Mouse (Mus musculus): ENCODE measurements around the gene Sstr4. TPM values are rescaled to one million over a fixed set of nuclear protein-coding genes. Genes with fewer than 3 reads are reported as not detected.
A peak's percentile ranks its signal among the peaks of the same experiment; 100 is the strongest.

Gene Sstr4
- 10 to 100 TPM; 26.8 to 33.4 (median 27.4) TPM for total RNA-seq (2022)

DNA sequence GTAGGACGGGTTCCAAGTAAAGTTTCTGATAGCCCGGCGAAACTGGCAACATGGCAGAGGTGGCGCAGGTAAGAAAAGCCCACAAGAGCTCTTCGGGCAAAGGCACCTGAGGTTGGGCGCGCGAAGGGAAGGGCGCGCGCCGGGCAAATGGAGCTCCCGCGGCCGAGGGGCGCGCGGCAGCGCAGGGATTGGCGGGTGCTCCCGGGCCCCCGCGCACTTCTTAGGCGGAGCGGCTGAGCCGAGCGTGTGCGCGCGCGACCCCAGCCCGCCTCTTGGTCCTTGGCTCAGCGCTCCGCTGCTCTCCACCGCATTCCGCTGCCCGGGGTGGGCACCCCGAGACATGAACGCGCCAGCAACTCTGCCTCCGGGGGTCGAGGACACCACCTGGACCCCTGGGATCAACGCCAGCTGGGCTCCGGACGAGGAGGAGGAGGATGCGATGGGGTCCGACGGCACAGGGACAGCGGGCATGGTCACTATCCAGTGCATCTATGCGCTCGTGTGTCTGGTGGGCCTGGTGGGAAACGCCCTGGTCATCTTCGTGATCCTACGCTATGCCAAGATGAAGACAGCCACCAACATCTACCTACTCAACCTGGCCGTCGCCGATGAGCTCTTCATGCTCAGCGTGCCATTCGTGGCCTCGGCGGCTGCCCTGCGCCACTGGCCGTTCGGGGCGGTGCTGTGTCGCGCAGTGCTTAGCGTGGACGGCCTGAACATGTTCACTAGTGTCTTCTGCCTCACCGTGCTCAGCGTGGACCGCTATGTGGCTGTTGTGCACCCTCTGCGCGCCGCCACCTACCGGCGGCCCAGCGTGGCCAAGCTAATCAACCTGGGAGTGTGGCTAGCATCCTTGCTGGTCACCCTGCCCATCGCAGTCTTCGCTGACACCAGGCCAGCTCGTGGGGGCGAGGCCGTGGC lies at the start of gene Sstr4:
Gene Sstr4, plus strand, starts transcription at position 214 of the 921 bp plus-strand sequence.
- peak; percentile 56 for DNase-seq (ENCODE audit: low spot score in 2 of 2)

DNA sequence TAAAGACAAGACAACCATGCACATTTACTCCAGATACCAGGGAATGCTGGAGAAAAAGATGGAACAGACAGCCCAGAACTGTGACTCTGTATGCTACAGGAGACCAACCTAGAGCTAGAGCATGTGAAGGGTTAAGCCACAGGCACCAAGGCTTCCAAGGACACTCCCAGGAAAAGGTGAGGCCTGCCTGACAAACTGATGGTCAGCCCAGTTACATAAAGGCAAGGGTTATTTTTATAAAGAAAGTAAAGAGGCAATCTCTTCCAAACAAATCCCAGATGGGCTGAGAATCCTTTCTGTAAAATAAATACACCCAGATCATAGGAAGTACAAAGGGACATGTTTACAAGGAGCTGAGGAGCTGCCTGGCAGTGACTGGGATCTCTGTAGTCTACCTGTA lies 49.8 kb upstream of the Sstr4 start:
- DNase-seq (ENCODE audit: low spot score in 2 of 2): no peak

DNA sequence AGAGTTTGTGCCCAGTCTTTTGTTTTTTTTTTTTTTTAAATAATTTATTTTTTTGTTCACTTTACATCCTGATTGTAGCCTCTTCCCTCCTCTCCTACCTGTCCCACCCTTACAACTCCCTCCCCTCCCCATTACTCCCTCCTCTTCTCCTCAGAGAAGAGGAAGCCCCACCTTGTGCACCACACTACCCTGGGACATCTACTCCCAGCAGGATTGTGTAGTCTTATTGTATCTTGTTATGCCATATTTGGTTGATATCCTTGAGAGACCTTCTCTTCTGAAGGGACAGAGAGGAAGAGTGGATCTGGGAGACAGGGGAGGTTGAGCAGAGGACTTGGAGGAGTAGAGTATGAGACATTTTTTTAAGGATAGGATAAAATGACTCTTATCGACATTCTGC lies 48.2 kb upstream of the Sstr4 start:
- no peak for DNase-seq (ENCODE audit: low spot score in 2 of 2)

DNA sequence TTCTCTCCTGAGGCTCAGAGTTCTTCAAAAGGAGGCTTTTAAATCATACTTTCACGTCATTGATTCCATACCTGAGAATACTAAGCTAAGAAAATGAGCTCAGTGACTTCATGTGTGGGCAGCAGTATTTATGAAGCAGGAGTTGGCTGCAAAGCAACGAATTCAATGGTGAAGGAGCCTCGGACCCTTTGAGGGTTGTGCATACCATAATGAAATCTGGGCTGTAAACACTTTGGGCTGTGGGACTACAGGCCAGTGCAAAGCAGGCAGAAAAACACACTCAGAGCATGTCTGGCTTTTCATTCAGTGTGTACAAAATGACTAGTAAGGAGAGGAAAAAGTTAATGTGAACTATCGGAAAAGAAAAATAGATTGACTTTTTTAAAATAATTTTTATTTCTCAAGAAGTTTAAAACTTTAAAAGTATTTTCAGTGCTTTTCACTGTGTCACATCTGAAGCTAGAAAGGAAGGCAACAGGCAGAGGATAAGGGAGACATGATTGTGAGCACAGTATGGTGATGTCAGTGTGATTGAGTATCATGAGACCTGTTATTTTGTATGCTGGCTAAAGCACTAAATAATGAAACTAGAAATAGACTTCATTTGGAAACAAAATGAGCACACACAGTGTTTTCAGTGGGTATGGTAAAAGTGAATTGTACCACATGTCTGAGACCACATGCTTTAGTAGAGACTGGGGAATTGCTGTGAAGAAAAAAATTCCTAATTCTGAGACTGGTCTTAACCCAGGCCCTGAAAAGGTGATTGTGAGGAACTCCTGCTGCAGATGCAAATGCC lies 45.4 kb upstream of the Sstr4 start:
- DNase-seq (ENCODE audit: low spot score in 2 of 2): no peak

DNA sequence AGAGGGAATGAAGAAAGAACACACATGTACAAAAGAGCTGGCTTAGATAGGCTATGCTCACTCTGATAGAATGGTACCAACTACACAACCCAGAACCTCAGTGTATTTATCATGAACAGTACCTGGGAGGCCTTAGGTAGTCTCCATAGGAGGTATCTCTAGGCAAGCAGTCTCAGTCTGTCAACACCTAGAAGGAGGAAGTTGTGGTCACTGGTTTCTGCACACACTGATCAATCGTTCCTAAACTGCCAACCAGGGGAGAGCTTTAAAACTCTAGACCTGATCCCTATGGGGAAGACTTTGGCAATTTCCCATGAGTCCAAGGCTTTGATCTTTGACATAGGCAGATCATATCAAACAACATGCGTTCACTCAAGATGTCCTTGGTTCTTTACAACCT lies 44.7 kb upstream of the Sstr4 start:
- DNase-seq (ENCODE audit: low spot score in 2 of 2): no peak

DNA sequence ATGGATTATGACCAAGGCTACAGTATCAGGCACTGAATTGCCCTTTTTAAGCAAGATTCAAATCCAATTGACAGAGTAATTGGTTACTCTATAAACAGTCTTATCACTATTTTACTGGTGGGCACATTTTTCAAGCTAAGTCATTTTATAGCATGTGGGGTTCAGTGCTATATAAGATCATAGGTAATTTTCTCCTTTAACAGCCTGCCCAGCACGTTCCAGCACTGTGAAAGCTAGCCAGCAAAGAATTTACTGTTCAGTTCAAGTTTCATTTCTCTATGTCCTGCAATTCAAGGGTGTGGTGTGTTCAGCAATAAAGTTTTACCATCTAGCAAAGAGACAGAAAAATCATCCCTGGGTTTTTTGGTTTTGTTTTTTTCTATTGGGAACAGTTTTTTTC lies 42.5 kb upstream of the Sstr4 start:
- DNase-seq (ENCODE audit: low spot score in 2 of 2): no peak

DNA sequence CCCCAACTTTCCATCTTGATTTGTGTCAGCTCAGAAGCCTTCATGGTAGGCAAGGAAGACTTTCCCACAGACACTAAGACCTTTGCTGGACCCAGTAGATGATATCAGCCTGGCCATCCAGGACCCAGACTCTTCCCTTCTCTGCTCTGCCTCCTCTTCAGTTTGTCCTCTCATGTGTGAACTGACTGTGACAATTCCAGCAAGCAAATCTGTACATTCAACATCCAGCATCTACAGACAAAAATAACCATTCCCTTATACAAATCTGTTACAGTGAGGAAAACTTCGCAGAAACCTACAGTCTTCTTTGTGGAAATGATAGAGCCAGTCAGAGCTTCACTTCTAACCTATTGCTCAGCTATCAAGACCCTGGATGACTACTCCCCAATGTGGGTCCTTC lies 38.0 kb upstream of the Sstr4 start:
- no peak for DNase-seq (ENCODE audit: low spot score in 2 of 2)

DNA sequence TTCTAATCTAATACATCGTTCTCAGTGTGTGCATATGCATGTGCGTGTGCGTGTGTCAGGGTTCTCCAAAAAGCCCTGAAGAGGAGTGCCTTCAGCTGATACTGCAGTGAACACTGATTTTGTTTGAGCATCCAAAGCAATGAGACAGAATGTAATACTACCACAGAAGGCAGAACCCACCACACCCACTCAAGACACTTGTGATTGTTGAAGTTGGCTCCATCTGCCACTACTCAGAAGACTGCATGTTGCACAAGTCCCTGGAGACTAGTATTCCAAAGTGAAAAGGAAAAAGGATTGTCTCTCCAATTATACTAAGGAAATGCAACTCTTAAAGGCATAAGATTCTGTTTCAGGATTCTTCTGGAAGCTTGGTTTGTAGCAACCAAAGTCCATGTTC lies 30.6 kb upstream of the Sstr4 start:
- peak in 1 of 2 experiments; percentile 59 for DNase-seq (ENCODE audit: low spot score in 2 of 2)

DNA sequence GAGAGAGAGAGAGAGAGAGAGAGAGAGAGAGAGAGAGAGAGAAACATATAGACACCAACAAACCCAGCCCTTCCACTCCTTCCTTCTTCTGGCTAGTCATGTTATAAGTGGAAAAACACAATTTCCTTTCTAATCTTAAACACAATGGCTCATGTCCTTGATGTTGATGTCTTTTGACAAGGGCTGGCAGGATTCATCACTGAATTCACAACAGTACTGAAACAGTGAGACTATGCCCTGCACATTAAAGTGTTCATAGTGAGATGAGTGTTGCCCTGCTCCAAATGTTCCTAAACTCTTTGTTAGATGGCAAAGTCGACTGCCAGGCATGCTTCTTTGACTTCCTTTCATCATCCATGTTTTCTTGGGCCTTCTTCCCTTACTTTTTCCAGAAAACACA lies 29.9 kb upstream of the Sstr4 start:
- DNase-seq (ENCODE audit: low spot score in 2 of 2): no peak

DNA sequence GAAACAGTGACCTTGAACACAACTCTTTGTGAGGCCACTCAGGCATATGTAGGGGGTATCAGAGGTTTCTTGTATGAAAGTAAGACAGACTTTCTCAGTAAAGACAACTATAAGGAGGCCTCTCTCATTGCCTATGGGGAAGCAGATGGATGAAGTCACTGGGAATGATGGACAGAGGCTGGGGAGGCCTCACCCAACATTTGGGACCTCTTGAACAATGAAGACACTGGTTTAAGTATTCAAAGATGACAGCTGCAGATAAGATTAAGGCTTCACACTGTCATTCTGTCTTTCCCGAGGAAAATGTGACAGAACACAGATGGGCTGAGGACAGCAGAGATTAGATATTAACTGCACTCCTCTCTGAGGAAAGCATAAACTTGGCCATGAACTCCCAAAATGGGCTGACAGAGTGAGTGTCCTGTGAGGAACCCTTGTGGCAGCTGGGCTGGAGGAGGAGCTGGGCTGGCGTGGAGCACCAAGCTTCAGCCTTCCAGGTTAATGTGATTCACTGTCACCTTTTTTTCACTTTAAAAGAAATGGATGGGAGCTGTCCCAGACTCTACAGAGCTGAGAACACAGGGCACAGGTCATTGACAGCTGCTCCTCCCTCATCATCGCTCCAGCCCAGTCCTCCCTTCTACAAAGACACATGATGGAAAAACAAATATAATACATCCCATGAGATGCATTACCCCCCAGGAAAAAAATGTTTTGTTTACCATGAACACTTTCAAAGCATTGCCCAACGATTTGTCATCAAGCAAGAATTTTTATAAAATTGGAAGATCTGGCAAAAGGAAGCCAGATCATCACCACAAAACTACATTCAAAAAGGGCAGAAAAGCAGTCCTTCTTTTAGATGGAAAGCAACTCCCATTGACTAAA lies 23.2 kb upstream of the Sstr4 start:
- no peak for DNase-seq (ENCODE audit: low spot score in 2 of 2)

DNA sequence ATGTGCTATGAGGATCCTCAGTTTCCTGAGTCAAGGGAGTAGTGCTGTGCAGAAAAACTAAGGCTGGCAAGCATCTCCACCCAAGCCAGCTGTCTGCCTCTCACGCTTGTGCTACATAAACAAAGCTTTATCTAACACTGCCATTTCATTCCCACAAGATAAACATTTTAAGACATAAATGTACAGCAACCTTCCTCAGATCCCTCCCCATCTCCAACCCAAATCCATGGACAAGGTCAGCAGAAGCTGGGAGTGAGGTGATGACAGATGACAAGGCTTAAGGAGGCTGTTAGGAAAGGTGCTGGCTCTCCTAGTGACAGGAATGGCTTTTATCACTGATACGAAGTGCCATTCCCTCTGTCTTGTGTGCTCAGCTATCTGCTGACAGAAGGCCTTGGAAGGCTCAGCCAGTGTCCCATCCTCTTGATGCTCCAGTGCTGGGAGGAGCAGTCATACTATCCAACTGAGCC lies 21.5 kb upstream of the Sstr4 start:
- no peak for DNase-seq (ENCODE audit: low spot score in 2 of 2)

DNA sequence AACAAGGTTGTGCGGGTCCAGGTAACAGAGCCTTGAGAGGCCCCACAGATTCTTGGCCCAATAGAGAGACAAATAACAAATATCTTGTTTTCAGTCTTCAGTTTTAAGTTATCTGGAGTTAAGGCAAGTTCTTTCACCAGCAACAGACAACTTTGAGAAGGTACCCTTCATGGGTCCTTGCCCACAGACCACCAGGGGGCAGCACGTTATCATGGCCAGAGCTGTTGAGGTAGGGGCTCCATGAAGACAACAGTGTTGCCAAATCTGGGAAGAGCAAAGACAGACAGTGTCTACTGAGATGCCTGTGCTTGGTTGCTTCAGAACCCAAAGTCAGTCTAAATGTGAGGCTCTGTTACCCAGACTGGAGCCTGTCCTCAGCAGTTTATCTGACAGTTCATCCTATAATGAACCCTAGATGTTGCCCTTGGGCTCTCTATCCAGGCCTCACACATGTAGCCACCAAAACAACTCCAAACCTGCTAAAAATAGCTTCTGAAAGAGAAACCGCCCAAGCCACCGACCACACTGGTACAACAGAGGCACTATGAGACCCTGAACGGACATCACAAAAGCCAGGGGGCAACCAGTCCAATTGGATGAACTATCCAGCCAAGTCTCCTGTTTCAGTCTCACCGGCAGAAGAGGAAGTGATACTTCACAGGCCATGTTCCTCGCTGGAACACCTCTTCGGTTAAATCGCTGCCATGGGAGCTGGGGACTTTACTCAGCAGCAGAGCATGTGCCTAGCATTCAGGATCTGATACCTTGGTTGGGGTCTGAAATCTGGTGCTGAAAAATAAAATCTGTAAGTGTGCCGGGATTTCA lies 19.6 kb upstream of the Sstr4 start:
- DNase-seq (ENCODE audit: low spot score in 2 of 2): no peak

DNA sequence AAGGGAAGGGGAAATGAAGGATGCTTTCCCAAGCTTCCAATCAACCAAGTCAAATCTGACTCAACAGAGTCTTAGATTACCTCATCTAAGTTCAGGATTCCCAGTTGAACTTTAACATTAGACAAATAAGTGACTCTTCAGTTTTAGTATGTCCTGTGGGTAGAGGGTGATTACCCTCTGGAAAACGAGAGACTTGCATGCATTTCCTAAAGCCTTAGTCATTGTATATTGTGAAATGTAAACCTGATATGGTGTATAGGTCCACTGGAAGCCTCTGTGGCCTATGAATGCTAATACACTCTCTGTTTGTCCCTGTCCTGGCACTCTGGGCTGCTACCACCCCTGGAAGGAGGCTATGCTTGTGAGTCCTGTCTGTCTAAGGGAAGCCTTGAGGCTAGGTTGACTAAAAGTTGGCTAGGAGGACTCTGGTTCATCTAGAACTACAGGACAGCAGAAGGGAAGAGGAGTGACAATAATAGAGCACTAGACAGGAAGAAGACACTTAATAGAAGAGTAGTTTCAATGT lies 16.3 kb upstream of the Sstr4 start:
- no peak for DNase-seq (ENCODE audit: low spot score in 2 of 2)

DNA sequence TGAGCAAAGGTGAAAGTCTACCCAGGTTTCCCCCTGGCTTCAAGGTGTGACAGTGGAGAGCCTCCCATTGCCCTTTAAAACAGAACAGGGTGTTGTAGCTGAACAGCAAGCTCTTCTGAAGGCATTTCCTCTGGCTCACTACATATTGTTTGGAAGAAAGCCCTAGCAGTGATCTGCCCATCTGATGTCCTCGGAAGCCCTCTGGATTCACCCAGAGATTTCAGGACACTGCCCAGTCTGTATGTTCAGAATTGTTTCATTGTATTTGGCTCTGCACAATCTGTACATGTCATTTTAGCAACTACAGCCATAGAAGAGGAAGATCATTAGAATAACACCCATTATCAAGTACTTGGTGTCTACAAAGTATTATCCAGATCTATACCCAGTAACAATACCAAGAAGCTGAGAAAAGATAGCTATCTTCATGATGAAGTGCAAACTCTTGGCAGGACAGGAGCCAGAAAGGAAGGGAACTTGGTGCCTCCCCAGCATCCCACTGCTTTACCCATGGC lies 15.2 kb upstream of the Sstr4 start:
- no peak for DNase-seq (ENCODE audit: low spot score in 2 of 2)

DNA sequence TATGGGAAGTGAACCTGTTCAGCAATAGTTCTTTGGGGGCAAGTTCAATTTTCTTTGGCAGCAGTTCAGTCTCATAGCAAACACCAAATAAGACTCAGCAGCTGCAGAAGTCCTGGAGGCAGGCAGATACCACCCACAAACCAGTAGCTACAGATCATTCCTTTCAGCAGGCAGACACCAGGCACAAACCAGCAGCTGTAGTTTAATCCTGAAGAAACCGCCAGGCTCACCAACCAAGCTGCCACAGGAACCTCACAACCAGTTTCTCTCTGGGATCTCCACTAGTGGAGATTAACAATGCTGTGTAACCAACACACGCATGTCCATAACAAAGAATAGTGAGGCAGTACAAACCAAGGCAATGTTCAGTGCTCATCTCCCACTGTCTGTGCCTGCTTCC lies 14.1 kb upstream of the Sstr4 start:
- no peak for DNase-seq (ENCODE audit: low spot score in 2 of 2)

DNA sequence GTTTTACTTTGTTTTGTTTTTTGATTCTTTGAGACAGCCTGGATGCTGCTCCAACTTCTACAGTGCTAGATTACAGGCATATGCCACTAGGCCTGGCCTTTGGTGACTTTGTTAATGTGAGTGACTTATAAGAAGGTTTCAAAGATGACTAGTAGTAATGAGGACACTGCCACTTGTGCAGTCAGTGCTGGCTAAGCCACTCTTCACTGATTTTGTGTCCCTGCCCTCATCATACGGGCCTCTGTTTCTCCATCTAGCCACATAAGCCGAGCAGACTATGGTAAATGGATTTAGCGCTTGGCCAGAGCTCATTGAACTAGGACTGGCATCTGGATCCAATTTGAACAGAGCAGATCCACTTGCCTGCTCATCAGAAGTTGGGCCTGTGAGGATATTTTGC lies 8.7 kb upstream of the Sstr4 start:
- DNase-seq (ENCODE audit: low spot score in 2 of 2): no peak

DNA sequence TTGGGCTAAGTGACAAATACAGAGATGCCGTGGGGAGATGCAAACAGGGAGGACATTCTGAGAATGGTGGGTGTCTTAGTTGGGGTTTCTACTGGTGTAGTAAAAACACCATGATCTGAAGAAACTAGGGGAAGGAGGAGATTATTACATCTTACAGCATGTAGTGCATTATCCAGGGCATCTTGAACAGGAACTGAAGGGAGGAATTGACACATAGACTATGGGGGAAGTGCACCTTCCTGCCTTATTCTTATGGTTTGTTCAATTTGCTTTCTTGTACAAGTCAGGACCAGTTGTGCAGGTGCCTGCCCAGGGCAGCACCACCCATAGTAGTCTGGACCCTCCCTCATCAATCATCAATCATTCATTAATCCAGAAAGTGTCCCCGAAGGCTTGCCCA lies 8.2 kb upstream of the Sstr4 start:
- DNase-seq (ENCODE audit: low spot score in 2 of 2): no peak

DNA sequence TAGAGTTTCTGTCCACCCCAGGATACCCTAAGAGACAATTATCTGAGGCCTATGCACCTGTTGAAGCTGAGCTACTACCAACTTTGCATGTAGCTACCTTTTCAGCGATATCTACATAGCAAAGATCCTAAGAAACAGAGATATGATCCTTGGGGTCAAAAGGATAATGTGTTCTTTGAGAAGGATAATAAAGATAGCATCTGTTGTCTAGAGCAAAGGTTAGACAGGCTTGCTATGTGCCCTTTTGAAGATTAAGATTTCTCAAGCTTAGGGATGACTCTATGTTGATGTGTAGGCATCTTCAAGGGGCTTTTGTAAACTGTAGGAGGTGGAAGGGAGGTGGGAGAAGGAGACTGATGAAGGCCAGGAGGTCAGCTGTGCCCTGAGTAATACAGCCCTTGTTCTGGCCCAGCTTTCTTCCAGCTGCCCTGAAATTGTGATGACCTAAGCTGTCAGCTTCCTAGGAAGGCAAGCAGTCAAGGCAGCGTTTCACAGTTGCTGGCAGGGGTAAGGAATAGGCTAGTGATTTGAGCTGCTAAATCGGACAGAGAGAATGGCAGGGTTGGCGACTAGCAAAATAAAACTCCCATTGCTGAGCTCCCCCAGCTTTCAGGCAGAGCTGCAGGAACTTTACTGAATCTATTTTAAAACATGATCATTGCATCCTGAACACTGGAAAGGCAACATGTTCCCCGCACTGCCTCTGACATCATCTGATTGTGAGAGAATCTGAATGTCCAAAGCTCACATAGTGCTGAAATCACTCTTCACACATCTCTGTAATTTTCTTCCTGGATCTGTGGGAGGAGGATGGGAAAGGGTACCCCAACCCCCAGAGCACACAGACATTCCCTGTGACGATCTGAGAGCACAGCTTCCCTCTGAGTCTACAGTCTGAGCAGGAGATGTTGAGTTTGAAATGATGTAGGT lies 7.2 kb upstream of the Sstr4 start:
- DNase-seq (ENCODE audit: low spot score in 2 of 2): peak in 1 of 2 experiments; percentile 45

DNA sequence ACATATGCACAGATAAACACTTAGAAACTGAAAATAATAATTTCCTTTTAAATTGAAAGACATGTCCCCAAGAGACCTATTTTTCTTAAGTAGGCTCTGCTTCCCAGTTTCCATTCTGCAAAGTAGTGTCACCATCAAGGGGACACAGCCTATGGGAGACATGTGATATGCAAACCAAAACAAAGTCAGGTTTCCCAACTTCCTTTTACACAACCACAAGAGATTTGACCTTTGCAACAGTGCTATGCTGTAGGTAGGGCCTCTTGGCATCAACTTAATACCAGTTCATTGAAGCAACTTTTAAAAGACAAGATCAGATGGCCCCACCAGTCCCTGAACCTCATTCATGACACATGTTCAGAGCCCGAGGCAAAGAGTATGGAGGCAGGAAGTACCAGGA lies 2.0 kb upstream of the Sstr4 start:
- no peak for DNase-seq (ENCODE audit: low spot score in 2 of 2)
